Mouse (Mus musculus): ENCODE measurements around the gene Bag3. TPM values are rescaled to one million over a fixed set of nuclear protein-coding genes. Genes with fewer than 3 reads are reported as not detected.
A peak's percentile ranks its signal among the peaks of the same experiment; 100 is the strongest.

Bag3 gene
- polyA plus RNA-seq, 1 experiment from 2014 or later = 1.3 TPM

DNA sequence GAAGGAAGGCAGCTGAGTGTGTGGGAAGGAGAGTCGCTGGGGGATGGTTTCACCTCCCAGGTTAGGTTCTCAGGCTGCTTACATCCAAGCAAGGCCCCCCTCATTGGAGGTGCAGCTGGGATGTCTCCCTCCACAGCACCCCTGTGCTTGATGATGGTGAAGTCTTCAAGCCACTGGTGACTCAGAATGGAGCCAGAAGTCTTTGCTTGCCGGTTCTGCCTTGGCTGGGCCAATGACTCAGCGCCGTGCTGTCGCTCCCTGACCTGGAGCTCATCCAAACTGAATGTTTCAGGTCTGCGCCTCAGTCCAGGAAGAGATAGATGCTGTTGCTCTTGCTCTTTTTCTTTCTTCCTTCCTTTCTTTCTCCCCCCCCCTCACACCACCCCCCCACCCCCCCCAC lies 8.5 kb downstream of the Bag3 start:
- H3K27me3 ChIP-seq (ENCODE audit: control insufficient read depth, insufficient read depth, low read length) = no peaks in the 10 kb centered on the region
- H3K4me2 ChIP-seq (ENCODE audit: low read depth, low read length) = no peak overlapping the region
- no peak for ATAC-seq (ENCODE audit: low read depth)
- WGBS = 58% methylated on average over 6 of the region's 6 CpGs
- H3K9me3 ChIP-seq (ENCODE audit: control insufficient read depth, low read length) = no peaks in the 10 kb centered on the region
- H3K4me3 ChIP-seq (ENCODE audit: low read depth, low read length) = no peak overlapping the region
- no peaks in the 10 kb centered on the region for H3K36me3 ChIP-seq (ENCODE audit: control insufficient read depth, insufficient read depth, low read length)
- no peak overlapping the region for H3K27ac ChIP-seq (ENCODE audit: low read depth, low read length)
- peaks cover 24% of the 10 kb centered on the region for H3K4me1 ChIP-seq (ENCODE audit: control insufficient read depth, insufficient read depth, low read length)
- H3K9ac ChIP-seq (replicated peaks; ENCODE audit: low read depth, low read length) = no peak overlapping the region

DNA sequence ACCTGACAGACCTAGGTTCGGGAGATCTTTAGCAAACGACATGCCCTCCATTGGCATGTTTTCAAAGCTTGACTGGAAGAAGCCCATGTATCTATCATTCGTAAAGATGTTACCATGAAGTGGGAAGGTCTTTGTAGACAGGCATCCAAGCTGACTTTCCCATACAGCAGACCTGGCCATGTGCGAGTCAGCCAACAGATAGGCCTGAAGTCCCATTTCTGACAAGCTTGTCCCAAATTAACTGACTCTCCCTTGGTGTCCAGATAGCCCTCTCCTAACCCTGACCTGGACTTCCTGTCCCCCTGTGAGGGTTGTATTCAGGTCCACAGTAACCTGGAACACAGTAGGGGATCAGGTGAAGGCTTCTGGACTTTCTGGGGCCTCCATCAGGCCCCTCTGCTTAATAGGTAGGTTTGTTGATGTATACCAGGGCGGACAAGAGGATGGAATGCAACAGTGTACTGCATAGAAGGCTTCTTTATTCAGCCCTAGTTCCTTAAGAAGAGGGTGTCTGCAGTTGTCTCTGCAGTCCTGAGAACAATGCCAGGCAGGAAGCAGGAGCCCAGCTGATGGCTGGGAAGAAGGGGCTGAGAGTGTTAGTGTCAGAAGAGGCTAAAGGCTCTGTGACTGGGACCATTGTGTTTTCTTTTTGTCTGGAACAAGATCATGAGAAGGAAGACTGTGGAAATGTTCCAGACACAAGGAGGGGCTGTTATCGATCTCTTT lies 9.2 kb downstream of the Bag3 start:
- H3K4me2 ChIP-seq (ENCODE audit: low read depth, low read length) = no peak overlapping the region
- no peak overlapping the region for H3K4me3 ChIP-seq (ENCODE audit: low read depth, low read length)
- no peak for ATAC-seq (ENCODE audit: low read depth)
- no peaks in the 10 kb centered on the region for H3K9me3 ChIP-seq (ENCODE audit: control insufficient read depth, low read length)
- H3K27me3 ChIP-seq (ENCODE audit: control insufficient read depth, insufficient read depth, low read length) = no peaks in the 10 kb centered on the region
- 79% methylated on average over 6 of the region's 6 CpGs for WGBS
- H3K36me3 ChIP-seq (ENCODE audit: control insufficient read depth, insufficient read depth, low read length) = no peaks in the 10 kb centered on the region
- peaks cover 24% of the 10 kb centered on the region for H3K4me1 ChIP-seq (ENCODE audit: control insufficient read depth, insufficient read depth, low read length)
- H3K9ac ChIP-seq (replicated peaks; ENCODE audit: low read depth, low read length) = no peak overlapping the region
- H3K27ac ChIP-seq (ENCODE audit: low read depth, low read length) = no peak overlapping the region

DNA sequence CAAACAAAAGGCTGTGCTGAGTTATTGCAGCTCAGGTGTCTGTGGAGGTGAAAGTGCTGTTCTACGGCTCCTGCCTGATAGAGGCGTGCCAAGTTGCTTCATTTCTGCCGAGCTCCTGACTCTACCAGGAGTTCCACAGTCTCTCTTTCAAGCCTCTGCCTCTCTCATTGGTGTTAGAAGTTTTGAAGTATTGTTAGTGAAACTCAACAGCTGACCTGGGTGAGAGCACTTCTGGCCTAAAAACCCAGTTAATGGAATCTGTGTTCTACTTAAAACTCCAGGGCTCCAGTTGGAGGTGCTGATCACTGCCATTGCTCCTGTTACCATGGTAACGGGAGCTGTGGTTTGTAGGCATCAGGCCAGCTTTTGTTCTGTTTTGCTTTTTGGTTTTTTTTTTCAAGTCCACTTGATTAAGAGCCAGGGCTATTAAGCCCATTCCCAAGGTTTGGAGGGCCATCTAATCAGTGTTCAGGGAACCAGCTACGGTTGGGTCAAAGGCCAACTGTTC lies 11.6 kb downstream of the Bag3 start:
- H3K9me3 ChIP-seq (ENCODE audit: control insufficient read depth, low read length) = no peaks in the 10 kb centered on the region
- no peak for ATAC-seq (ENCODE audit: low read depth)
- H3K36me3 ChIP-seq (ENCODE audit: control insufficient read depth, insufficient read depth, low read length) = no peaks in the 10 kb centered on the region
- no peak overlapping the region for H3K4me2 ChIP-seq (ENCODE audit: low read depth, low read length)
- no peak overlapping the region for H3K9ac ChIP-seq (replicated peaks; ENCODE audit: low read depth, low read length)
- no peaks in the 10 kb centered on the region for H3K27me3 ChIP-seq (ENCODE audit: control insufficient read depth, insufficient read depth, low read length)
- no peak overlapping the region for H3K4me3 ChIP-seq (ENCODE audit: low read depth, low read length)
- H3K4me1 ChIP-seq (ENCODE audit: control insufficient read depth, insufficient read depth, low read length) = peaks cover 24% of the 10 kb centered on the region
- H3K27ac ChIP-seq (ENCODE audit: low read depth, low read length) = peak overlapping the region; percentile 0; the same call in 1 of the 2 replicates
- WGBS = 30% methylated on average over 5 of the region's 5 CpGs

DNA sequence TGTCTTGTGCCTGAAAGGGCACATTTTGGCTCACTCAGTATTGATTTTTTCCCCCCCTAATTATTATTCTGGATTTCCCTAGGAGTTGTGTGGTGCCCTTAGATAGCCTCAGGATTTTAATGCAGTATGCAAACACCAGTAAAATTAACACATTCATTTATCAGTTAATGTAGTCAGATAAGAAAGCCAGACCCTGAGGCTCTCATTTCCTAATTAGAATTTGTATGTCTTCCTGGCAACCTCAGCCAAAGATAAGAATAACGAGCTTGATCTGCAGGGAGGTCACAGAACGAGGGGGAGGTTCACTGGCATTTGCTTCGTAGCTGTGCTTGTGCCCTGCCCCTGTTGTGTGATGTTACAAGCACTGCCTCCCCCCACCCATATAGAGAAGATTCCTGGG lies 12.7 kb downstream of the Bag3 start:
- no peak for ATAC-seq (ENCODE audit: low read depth)
- no peak overlapping the region for H3K4me2 ChIP-seq (ENCODE audit: low read depth, low read length)
- H3K4me3 ChIP-seq (ENCODE audit: low read depth, low read length) = no peak overlapping the region
- no peaks in the 10 kb centered on the region for H3K36me3 ChIP-seq (ENCODE audit: control insufficient read depth, insufficient read depth, low read length)
- H3K27ac ChIP-seq (ENCODE audit: low read depth, low read length) = no peak overlapping the region
- H3K27me3 ChIP-seq (ENCODE audit: control insufficient read depth, insufficient read depth, low read length) = no peaks in the 10 kb centered on the region
- H3K9ac ChIP-seq (replicated peaks; ENCODE audit: low read depth, low read length) = no peak overlapping the region
- H3K9me3 ChIP-seq (ENCODE audit: control insufficient read depth, low read length) = no peaks in the 10 kb centered on the region
- WGBS = 25% methylated on average over 3 of the region's 3 CpGs
- H3K4me1 ChIP-seq (ENCODE audit: control insufficient read depth, insufficient read depth, low read length) = peaks cover 20% of the 10 kb centered on the region

DNA sequence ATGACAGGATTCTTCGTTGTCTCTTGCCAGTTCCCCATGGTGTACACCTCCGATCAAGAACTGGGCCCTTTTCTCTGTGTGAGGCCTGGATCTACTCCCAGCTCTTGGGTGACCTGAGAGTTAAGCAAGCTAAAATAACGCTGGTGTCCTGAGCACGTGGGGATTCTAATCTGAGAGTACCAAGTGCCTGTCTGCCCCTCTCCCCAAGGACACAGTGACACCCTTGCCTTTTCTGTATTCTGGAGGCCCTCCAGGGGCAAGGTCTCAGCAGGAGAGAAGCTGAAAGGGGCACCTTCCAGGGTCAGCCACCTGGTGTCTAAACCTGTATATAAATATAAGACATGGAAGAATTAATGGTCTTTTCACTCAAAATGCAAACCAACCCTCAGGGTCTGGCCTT lies 14.3 kb downstream of the Bag3 start:
- no peak overlapping the region for H3K4me3 ChIP-seq (ENCODE audit: low read depth, low read length)
- no peaks in the 10 kb centered on the region for H3K9me3 ChIP-seq (ENCODE audit: control insufficient read depth, low read length)
- H3K4me2 ChIP-seq (ENCODE audit: low read depth, low read length) = no peak overlapping the region
- H3K4me1 ChIP-seq (ENCODE audit: control insufficient read depth, insufficient read depth, low read length) = peaks cover 17% of the 10 kb centered on the region
- ATAC-seq (ENCODE audit: low read depth) = no peak
- H3K36me3 ChIP-seq (ENCODE audit: control insufficient read depth, insufficient read depth, low read length) = no peaks in the 10 kb centered on the region
- 85% methylated on average over 4 of the region's 4 CpGs for WGBS
- no peak overlapping the region for H3K27ac ChIP-seq (ENCODE audit: low read depth, low read length)
- H3K27me3 ChIP-seq (ENCODE audit: control insufficient read depth, insufficient read depth, low read length) = no peaks in the 10 kb centered on the region
- H3K9ac ChIP-seq (replicated peaks; ENCODE audit: low read depth, low read length) = no peak overlapping the region

DNA sequence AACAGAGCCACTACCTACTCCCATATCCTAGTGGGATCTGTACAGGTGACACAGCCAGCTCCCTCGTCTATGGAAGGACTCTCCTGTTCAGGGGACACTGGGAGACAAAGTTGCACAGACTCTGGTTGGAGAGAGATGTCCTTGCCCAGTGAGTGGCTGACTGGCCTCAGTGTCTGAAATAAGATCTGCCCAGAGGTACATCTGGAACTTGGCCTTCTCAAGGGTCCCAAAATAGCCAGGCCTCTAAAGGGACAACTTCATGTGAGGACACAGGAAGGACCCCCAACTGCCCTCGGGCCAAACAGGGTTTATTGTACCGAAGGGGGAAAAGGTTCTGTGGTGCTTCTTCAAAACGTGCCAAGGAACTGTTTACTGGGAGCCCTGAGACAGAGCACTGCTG lies 14.8 kb downstream of the Bag3 start:
- ATAC-seq (ENCODE audit: low read depth) = no peak
- H3K9ac ChIP-seq (replicated peaks; ENCODE audit: low read depth, low read length) = no peak overlapping the region
- H3K4me3 ChIP-seq (ENCODE audit: low read depth, low read length) = no peak overlapping the region
- no peaks in the 10 kb centered on the region for H3K36me3 ChIP-seq (ENCODE audit: control insufficient read depth, insufficient read depth, low read length)
- WGBS = 59% methylated on average over 4 of the region's 4 CpGs
- H3K27me3 ChIP-seq (ENCODE audit: control insufficient read depth, insufficient read depth, low read length) = no peaks in the 10 kb centered on the region
- no peak overlapping the region for H3K27ac ChIP-seq (ENCODE audit: low read depth, low read length)
- H3K4me2 ChIP-seq (ENCODE audit: low read depth, low read length) = no peak overlapping the region
- H3K4me1 ChIP-seq (ENCODE audit: control insufficient read depth, insufficient read depth, low read length) = peaks cover 14% of the 10 kb centered on the region
- no peaks in the 10 kb centered on the region for H3K9me3 ChIP-seq (ENCODE audit: control insufficient read depth, low read length)

DNA sequence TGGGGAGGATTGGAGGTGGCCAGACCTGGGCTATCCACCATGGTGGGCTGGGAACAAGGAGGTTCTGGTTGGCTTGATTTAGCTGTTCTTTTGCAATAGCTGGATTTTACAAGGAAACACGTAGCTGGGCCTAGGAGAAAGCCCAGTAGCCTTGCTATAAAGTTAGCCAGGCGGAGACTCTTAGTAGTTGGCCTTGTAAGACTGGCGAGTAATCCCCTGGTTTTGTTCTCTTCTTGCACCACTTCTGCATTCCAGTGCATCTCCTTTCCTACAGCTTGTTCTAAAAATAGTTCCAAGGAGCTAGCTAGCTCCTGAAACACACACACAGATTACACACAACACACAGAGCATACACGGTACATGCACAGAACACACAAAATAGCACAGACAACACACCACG lies 15.4 kb downstream of the Bag3 start:
- Histone ChIP-seq H3K27me3 (ENCODE audit: control insufficient read depth, insufficient read depth, low read length) (no peaks in the 10 kb centered on the region), H3K4me1 (ENCODE audit: control insufficient read depth, insufficient read depth, low read length) (peaks cover 10% of the 10 kb centered on the region), H3K9me3 (ENCODE audit: control insufficient read depth, low read length) (no peaks in the 10 kb centered on the region), H3K4me2 (ENCODE audit: low read depth, low read length) (no peak overlapping the region), H3K4me3 (ENCODE audit: low read depth, low read length) (no peak overlapping the region), H3K36me3 (ENCODE audit: control insufficient read depth, insufficient read depth, low read length) (no peaks in the 10 kb centered on the region), H3K9ac (replicated peaks; ENCODE audit: low read depth, low read length) (no peak overlapping the region), H3K27ac (ENCODE audit: low read depth, low read length) (no peak overlapping the region)
- no peak for ATAC-seq (ENCODE audit: low read depth)
- WGBS = 86% methylated on average over 5 of the region's 5 CpGs

DNA sequence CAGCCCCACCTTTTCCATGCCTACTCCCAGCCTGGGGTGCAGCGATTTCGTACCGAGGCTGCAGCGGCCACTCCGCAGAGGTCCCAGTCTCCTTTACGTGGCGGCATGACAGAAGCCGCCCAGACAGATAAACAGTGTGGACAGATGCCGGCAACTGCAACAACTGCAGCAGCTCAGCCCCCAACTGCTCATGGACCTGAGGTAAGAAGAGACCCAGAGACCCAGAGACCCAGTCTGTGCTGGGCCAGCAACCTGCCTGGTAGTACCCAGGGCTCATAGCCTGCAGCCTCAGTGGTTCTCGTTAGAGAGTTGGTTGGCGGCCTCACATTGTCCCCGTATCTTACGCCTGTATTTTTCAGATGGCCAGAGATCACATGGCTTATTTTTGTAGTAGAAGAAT lies 16.7 kb downstream of the Bag3 start:
- Histone ChIP-seq H3K9me3 (ENCODE audit: control insufficient read depth, low read length) (no peaks in the 10 kb centered on the region), H3K27me3 (ENCODE audit: control insufficient read depth, insufficient read depth, low read length) (no peaks in the 10 kb centered on the region), H3K27ac (ENCODE audit: low read depth, low read length) (no peak overlapping the region), H3K4me3 (ENCODE audit: low read depth, low read length) (no peak overlapping the region), H3K36me3 (ENCODE audit: control insufficient read depth, insufficient read depth, low read length) (no peaks in the 10 kb centered on the region), H3K9ac (replicated peaks; ENCODE audit: low read depth, low read length) (no peak overlapping the region), H3K4me1 (ENCODE audit: control insufficient read depth, insufficient read depth, low read length) (peaks cover 7% of the 10 kb centered on the region), H3K4me2 (ENCODE audit: low read depth, low read length) (no peak overlapping the region)
- 95% methylated on average over 13 of the region's 13 CpGs for WGBS
- no peak for ATAC-seq (ENCODE audit: low read depth)

DNA sequence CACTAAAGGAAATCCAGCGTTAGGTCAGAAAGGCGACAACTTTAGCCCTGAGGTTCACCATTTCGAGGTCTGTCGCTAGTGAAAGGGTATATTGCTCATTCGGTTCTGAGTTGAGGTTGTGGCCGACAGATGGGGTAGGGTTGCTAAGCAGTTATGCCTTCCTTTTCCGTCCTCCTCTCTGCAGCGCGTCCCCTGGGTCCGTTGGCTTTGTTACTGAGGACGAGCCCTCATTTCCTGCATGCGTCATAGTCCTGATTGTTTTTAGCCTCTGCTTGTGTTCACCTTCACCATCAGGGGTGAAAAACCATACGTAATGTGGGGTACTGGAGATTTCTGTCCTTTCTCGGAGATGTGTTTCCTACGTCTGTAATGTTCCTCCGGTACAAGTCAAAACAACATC lies 17.3 kb downstream of the Bag3 start:
- Histone ChIP-seq H3K27me3 (ENCODE audit: control insufficient read depth, insufficient read depth, low read length) (no peaks in the 10 kb centered on the region), H3K27ac (ENCODE audit: low read depth, low read length) (no peak overlapping the region), H3K4me2 (ENCODE audit: low read depth, low read length) (no peak overlapping the region), H3K4me3 (ENCODE audit: low read depth, low read length) (no peak overlapping the region), H3K4me1 (ENCODE audit: control insufficient read depth, insufficient read depth, low read length) (peaks cover 1% of the 10 kb centered on the region; the same call in 1 of the 2 replicates), H3K36me3 (ENCODE audit: control insufficient read depth, insufficient read depth, low read length) (no peaks in the 10 kb centered on the region), H3K9me3 (ENCODE audit: control insufficient read depth, low read length) (no peaks in the 10 kb centered on the region), H3K9ac (replicated peaks; ENCODE audit: low read depth, low read length) (no peak overlapping the region)
- WGBS = 82% methylated on average over 16 of the region's 16 CpGs
- ATAC-seq (ENCODE audit: low read depth) = no peak

Measured in neural tube, embryonic 14.5 days (tissue).